Comparison of ENCODE assay signal across 8 mouse cellular contexts in genomic region chr2:173089437-173089836, GRCm38 (mm10). TPM values are rescaled to one million over a fixed set of nuclear protein-coding genes. Genes with fewer than 3 reads are reported as not detected.
A peak's percentile ranks its signal among the peaks of the same experiment; 100 is the strongest.
DNase-seq lines count a peak whose midpoint lies in the region; ATAC-seq and TF ChIP-seq lines count a peak whose summit lies in the region.

No protein-coding gene starts in this region.

- no peak for ATAC-seq in embryonic facial prominence, embryonic 11.5 days (replicated peaks; ENCODE audit: insufficient number of reproducible peaks, low FRiP score, low TSS enrichment, low read depth)
- peak; percentile 69; the same call in 1 of the 2 replicates for ATAC-seq in limb, embryonic 13.5 days (ENCODE audit: low FRiP score, low read depth)

- no peaks in the 10 kb centered on the region for H3K4me1 ChIP-seq in embryonic facial prominence, embryonic 11.5 days (ENCODE audit: control insufficient read depth, insufficient read depth, low read length)
- no peaks in the 10 kb centered on the region for H3K4me1 ChIP-seq in limb, embryonic 13.5 days

- H3K27me3 ChIP-seq in C2C12 (ENCODE audit: control insufficient read depth, insufficient read depth, insufficient read length) (peaks cover 11% of the 10 kb centered on the region), myocyte (ENCODE audit: control insufficient read depth, insufficient read depth, insufficient read length) (peaks cover 24% of the 10 kb centered on the region)
- no peaks in the 10 kb centered on the region for H3K27me3 ChIP-seq in embryonic facial prominence, embryonic 11.5 days (ENCODE audit: control insufficient read depth, insufficient read depth, low read length)
- H3K27me3 ChIP-seq in limb, embryonic 13.5 days = 0 out of 2 replicates have a peak, but pooled peaks cover 3% of the 10 kb centered on the region

- TF ChIP-seq POLR2A in myocyte (IDR thresholded peaks at IDR 0.05; ENCODE audit: insufficient read length, low read depth) = no peak

- no peak overlapping the region for H3K4me2 ChIP-seq in embryonic facial prominence, embryonic 11.5 days (ENCODE audit: low read depth, low read length)
- no peak overlapping the region for H3K4me2 ChIP-seq in limb, embryonic 13.5 days (replicated peaks)
- H3K4me2 ChIP-seq in myocyte (ENCODE audit: low read depth) = peak overlapping the region; percentile 2

- no peaks in the 10 kb centered on the region for H3K9me3 ChIP-seq in embryonic facial prominence, embryonic 11.5 days (replicated peaks; ENCODE audit: control insufficient read depth, low read length)
- no peaks in the 10 kb centered on the region for H3K9me3 ChIP-seq in limb, embryonic 13.5 days

- no peak overlapping the region for H3K9ac ChIP-seq in embryonic facial prominence, embryonic 11.5 days (replicated peaks; ENCODE audit: low read length)
- H3K9ac ChIP-seq in limb, embryonic 13.5 days = no peak overlapping the region

- no peaks in the 10 kb centered on the region for H3K36me3 ChIP-seq in C2C12 (ENCODE audit: control insufficient read depth, insufficient read depth)
- H3K36me3 ChIP-seq in embryonic facial prominence, embryonic 11.5 days (replicated peaks; ENCODE audit: control insufficient read depth, insufficient read depth, low read depth, low read length) = no peaks in the 10 kb centered on the region
- no peaks in the 10 kb centered on the region for H3K36me3 ChIP-seq in limb, embryonic 13.5 days
- no peaks in the 10 kb centered on the region for H3K36me3 ChIP-seq in myocyte (ENCODE audit: control insufficient read depth, insufficient read depth)

- H3ac ChIP-seq in C2C12 (ENCODE audit: control insufficient read depth, insufficient read length, low read depth) (no peak overlapping the region), myocyte (ENCODE audit: control insufficient read depth, insufficient read length) (no peak overlapping the region)

- H3K4me3 ChIP-seq in C2C12 (ENCODE audit: insufficient read depth, poor library complexity, severe bottlenecking) (no peak overlapping the region), myocyte (no peak overlapping the region)
- H3K4me3 ChIP-seq in embryonic facial prominence, embryonic 11.5 days (ENCODE audit: low read depth, low read length) = no peak overlapping the region
- no peak overlapping the region for H3K4me3 ChIP-seq in limb, embryonic 13.5 days

- H3K79me2 ChIP-seq in C2C12 (ENCODE audit: control insufficient read depth, insufficient read depth) = no peaks in the 10 kb centered on the region
- H3K79me2 ChIP-seq in myocyte (ENCODE audit: control insufficient read depth, insufficient read depth) = no peaks in the 10 kb centered on the region

- H3K79me3 ChIP-seq in C2C12 (ENCODE audit: low read depth) = no peaks in the 10 kb centered on the region

- peak; percentile 80 for DNase-seq in adrenal gland, postnatal 25 days
- peak; percentile 93 for DNase-seq in embryonic facial prominence, embryonic 11.5 days (ENCODE audit: low spot score)
- peak; percentile 77 to 91 for DNase-seq in heart, adult 18-20 months
- peak; percentile 75 to 90 for DNase-seq in kidney, adult 8-10 months
- DNase-seq in spleen, postnatal 4 days (ENCODE audit: low spot score in 2 of 2) = peak; percentile 84 to 93

- H3K27ac ChIP-seq in embryonic facial prominence, embryonic 11.5 days (replicated peaks; ENCODE audit: low read depth, low read length) = no peak overlapping the region
- H3K27ac ChIP-seq in limb, embryonic 13.5 days = no peak overlapping the region

- 16% methylated on average over 6 of the region's 6 CpGs for WGBS in embryonic facial prominence, embryonic 11.5 days
- WGBS in limb, embryonic 13.5 days = 14% methylated on average over 6 of the region's 6 CpGs

- peak; percentile 84 for TF ChIP-seq CTCF in C2C12 (IDR thresholded peaks at IDR 0.05; ENCODE audit: control insufficient read depth, insufficient read depth, insufficient read length)

TF ChIP-seq in C2C12, 6 proteins besides CTCF, POLR2A, EP300 and RAD21:
- TF ChIP-seq MYOD1 (IDR thresholded peaks at IDR 0.05; ENCODE audit: control insufficient read depth, insufficient read length, low read depth) (no peak), CEBPB (IDR thresholded peaks at IDR 0.05; ENCODE audit: low read depth) (no peak), USF1 (IDR thresholded peaks at IDR 0.05; ENCODE audit: low read depth) (no peak), FOSL1 (IDR thresholded peaks at IDR 0.05; ENCODE audit: insufficient read depth, low read length, poor library complexity, severe bottlenecking) (no peak), MAX (IDR thresholded peaks at IDR 0.05) (no peak), MYOG (IDR thresholded peaks at IDR 0.05; ENCODE audit: control insufficient read depth, extremely low read depth, insufficient read length) (no peak)

TF ChIP-seq in myocyte, 11 proteins besides CTCF, POLR2A, EP300 and RAD21:
- TF ChIP-seq SRF (IDR thresholded peaks at IDR 0.05; ENCODE audit: control insufficient read depth, insufficient read length, low read depth) (no peak), E2F4 (IDR thresholded peaks at IDR 0.05; ENCODE audit: insufficient read depth) (no peak), POLR2AphosphoS2 (IDR thresholded peaks at IDR 0.05; ENCODE audit: insufficient read length, low read depth) (no peak), REST (IDR thresholded peaks at IDR 0.05; ENCODE audit: insufficient read depth, insufficient read length) (no peak), TCF12 (IDR thresholded peaks at IDR 0.05; ENCODE audit: insufficient read depth, poor library complexity, severe bottlenecking) (no peak), USF1 (IDR thresholded peaks at IDR 0.05; ENCODE audit: low read depth) (no peak), MAX (IDR thresholded peaks at IDR 0.05; ENCODE audit: low read depth) (no peak), TCF3 (IDR thresholded peaks at IDR 0.05; ENCODE audit: insufficient read length, low read depth) (no peak), MYOG (IDR thresholded peaks at IDR 0.05; ENCODE audit: control insufficient read depth in 1 of 3, insufficient read depth in 1 of 3, insufficient read length in 2 of 3, low read depth in 2 of 3) (no peak), MYOD1 (IDR thresholded peaks at IDR 0.05; ENCODE audit: control insufficient read depth in 1 of 3, insufficient read length in 2 of 3, low read depth in 2 of 3) (no peak), CEBPB (IDR thresholded peaks at IDR 0.05; ENCODE audit: insufficient read depth, poor library complexity, severe bottlenecking) (no peak)

RNA-seq across cellular contexts. Expression of gene Ctcfl, which starts 29.9 kb away (rescaled TPM):
- polyA plus RNA-seq in C2C12 (2012; fragmentation: generic; extraction: Trizol) (not detected), myocyte (2012; fragmentation: generic; extraction: Trizol) (not detected)
- total RNA-seq in adrenal gland, postnatal 25 days (2021) = 0.09 TPM in 1 of 2 replicates, not detected in the other
- polyA plus RNA-seq in embryonic facial prominence, embryonic 11.5 days (2014; fragmentation: Nextera tagmentation; extraction: Ambion mirVana) = not detected in 2 replicates
- total RNA-seq in heart, adult 18-20 months (2021) = under 1 TPM; 0.08 to 0.22 TPM
- 0.13 and 0.15 TPM in 2 replicates for polyA plus RNA-seq in limb, embryonic 13.5 days (2015; fragmentation: Nextera tagmentation; extraction: Ambion mirVana)
